Mouse (Mus musculus) small intestine, adult 2 months (tissue): ENCODE data around the gene Rap2a.

Experiments
- CTCF ChIP-seq: fragments of 200-500 bp; IDR thresholded peaks from 2 replicates; pipeline ENCODE4 v1.5.1; 2012; ENCODE audit warnings: low read depth, mild to moderate bottlenecking, control low read depth, inconsistent platforms, low read length, moderate library complexity, mixed read lengths; ENCODE audit not compliant: insufficient replicate concordance, insufficient read length; ENCODE audit errors: extremely low read depth
- POLR2A ChIP-seq: fragments of 200-500 bp; IDR thresholded peaks from 2 replicates; pipeline ENCODE4 v1.6.1; 2012; ENCODE audit warnings: low read depth, mild to moderate bottlenecking, control low read depth, inconsistent platforms, low read length, moderate library complexity

DNA sequence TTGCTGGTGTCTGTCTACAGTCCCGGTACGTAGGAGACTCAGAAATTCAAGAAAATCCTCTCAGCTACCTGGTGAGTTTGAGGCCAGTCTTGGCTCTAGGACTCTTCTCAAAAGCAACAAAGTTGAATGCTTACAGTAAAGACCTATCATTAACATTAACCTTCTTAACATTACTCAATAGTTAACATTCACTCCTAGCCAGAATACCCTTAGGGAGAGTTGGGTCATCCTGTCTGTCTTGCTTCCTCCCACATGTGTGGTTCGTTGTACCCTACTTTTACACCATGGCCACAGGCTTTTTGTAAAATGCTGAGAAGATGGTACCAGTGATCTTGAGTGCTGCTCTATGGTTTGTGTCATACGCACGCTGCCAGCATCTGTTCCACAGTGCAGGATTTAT is 45.1 kb downstream of the Rap2a start:
- TF ChIP-seq POLR2A (no peak), CTCF (no peak)
